Mouse (Mus musculus): ENCODE results near the gene Git1.

Gene Git1

DNA sequence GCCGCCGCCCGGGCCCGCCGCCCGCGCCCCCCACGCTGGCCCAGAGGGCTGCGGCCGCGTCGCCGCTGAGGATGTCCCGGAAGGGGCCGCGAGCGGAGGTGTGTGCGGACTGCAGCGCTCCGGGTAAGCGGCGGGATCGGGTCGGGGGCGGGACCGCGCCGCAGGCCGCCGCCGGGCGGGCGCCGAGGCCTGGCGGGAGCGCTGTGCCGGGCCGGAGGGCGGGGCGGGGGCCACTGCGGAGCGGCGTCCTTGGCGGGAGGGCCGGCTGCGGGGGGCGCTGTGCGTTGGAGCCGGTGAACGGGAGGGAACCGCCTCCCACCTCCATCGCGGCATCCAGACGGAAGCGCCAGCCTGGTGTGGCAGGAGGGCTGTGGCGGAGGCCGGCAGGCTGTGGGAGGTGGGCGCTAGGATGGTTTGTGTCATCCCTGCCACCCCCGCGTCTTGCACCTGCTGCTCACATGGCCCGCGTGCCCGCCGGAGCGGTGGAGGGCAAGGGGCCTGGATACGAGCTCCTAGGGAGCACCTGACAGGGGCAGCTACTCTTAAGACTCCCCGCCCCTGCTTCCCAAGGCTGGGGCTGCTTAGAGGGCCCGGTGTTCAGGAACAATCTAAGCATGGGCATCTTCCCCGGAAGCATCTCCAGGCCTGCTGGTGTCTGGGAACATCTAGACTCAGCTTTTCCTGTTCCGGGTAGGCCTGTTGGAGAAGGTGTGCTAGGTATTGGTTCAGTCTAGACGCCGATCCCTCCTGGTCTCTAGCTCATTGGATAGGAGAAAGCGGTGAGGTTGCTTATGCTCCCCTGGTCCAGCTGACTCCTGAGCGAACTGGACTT lies at the start of gene Git1:
Gene Git1, plus strand, starts transcription at position 51 of the 832 bp plus-strand sequence.
- peak; percentile 61 for DNase-seq (ENCODE audit: low read depth, low spot score)

DNA sequence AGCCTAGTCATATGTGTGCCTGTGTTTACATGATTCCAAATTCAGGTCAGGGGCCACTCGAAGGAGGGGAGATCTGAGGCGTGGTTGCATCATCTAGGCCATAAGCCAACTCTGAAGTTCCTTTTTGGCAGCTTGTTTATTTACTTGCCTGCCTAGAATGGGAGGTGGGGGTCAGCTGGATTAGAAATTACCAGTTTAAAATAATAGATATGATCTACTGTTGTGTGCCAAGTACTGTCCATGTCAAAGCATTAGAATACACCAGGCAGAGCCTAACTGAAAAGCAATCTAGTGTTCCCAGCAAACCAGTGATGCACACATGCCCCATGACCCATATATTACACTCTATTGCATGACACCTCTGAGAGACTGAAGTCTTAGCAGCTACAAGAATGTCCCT lies 48.4 kb upstream of the Git1 start:
- no peak for DNase-seq (ENCODE audit: low read depth, low spot score)

DNA sequence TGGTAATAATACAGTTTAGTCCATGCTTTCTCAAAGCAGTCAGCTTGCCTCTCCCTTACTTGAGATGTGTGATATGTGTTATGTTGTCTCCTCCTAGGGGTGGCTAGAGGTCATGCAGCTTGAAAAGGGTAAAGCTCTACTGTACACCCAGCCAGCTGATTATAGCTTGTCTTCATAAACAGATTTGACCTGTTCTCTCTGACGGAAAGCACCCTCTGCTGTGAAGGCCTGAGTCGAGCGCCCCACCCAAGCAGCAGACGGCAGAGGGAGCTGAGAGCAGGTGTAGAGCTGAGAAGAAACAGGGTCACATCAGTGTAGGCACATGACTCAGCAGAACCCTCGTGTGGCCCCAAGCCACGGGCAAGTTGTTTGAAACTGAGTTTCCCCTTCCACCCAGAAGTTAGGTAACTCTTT lies 46.7 kb upstream of the Git1 start:
- peak; percentile 70 for DNase-seq (ENCODE audit: low read depth, low spot score)

DNA sequence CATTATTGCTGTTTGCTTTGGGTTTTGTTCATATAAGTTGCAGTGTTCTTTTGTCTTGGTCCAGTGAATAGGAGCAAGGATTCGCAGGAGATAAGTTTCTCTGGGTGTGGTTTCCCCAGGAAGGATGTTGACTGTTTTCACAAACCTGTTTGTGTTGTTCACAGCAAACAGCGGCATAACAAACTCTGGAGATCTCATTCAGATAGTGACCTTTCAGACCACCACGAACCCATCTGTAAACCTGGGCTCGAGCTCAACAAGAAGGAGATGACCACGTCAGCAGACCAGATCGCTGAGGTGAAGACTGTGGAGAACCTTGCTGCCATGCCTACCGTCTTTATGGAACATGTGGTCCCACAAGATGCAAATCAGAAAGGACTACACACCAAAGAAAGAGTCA lies 44.1 kb upstream of the Git1 start:
- DNase-seq (ENCODE audit: low read depth, low spot score): no peak

DNA sequence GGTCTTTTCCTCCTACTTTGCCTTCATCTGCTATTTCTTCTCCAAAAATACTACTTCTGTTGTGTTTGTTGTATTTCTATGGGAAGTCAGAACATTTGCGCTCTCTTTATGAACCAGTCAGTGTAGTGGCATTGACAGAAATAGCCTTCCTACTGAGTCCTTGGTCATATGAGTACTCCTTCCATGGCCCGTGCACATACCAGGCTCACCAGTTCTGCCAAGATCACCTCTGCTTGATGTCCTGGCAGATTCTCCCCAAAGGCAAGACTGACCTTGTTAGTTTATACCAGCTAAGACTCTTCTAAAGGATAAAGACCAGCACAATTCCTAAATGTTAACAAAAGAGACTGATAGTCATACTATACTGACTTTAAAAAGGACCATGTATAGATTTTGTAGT lies 41.7 kb upstream of the Git1 start:
- DNase-seq (ENCODE audit: low read depth, low spot score): no peak

DNA sequence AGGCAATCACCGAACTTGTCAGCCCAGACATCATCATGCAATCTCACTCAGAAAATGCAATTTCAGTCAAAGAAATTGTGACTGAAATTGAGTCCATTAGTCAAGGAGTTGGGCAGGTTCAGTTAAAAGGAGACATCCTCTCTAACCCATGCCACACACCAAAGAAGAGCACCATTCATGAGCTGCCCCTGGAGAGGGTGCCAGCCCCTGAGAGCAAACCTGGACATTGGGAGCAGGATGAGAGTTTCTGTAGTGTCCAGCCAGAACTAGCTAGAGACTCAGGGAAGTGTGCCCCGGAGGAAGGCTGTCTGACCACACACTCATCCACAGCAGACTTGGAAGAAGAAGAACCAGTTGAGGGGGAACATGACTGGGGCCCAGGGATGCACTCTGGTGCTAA lies 40.0 kb upstream of the Git1 start:
- no peak for DNase-seq (ENCODE audit: low read depth, low spot score)

DNA sequence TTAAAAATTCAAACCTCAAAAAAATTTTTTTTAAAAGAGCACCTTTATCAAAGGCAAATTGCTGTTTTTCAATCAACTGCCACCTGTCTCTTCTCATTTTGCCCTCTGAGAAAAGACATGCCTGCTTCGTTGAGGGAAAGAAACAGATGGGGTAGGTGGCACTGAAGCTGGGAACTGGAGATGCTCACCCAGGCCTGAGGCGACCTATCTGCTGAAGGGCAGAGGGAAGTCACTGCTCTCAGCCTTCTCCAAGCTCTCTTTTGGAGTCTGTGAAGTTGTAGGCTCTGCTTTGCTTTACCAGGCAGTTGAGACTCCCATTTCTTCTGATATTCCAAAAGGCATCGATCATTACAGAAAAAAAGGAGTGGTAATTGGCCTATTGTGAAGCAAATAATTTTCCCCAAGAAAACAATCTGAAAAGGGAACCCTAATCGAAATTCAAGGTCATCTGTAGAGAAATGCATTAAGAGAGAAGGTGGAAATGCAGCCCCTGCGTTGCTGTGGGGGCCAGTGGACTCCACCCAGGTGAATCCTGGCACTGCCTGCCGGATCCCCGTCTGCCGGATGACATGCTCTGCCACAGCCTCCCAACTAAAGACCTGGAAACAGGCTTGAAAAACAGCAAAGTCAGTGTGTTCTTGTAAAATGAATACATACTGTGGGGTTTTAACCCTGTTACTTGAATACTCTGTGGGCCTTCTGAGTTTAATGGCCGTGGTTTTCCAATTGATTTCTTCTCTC lies 37.4 kb upstream of the Git1 start:
- no peak for DNase-seq (ENCODE audit: low read depth, low spot score)

DNA sequence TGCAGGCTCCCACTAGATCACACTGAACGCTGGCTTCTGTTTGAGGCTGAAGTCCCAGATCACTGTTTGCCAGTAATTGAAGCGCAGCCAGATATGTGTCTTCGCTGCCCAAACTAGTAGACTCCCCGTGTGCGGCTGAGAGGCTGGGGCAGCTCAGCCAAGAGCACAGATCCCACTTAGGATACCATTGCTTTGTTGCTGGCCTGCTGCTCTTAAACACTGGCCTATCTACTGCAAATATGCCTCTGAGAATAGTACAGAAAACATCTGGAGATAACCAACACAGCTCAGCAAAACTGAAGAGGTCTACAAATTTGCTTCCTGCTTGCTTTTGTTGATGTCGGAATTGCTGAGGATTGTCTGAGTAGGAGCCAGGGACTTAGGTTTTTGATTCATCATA lies 36.5 kb upstream of the Git1 start:
- DNase-seq (ENCODE audit: low read depth, low spot score): no peak

DNA sequence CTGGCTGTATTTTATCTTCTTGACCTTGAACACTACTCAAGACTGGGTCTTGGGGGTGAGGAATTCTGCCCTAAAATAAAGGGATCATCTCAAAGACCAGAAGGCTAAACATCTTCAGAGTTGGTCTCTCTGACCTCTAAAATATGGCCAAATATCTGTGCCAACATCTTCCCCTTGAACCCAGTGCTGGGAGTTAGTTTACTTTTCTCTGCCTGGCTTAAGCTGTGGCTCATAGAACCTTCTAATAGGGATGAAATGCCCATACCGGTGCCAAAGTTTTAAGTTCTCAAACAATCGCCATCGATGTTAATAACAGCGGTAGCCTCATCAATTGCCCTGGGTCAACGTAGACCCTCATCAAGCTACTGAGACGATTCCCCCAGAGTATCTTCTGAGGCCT lies 31.5 kb upstream of the Git1 start:
- no peak for DNase-seq (ENCODE audit: low read depth, low spot score)

DNA sequence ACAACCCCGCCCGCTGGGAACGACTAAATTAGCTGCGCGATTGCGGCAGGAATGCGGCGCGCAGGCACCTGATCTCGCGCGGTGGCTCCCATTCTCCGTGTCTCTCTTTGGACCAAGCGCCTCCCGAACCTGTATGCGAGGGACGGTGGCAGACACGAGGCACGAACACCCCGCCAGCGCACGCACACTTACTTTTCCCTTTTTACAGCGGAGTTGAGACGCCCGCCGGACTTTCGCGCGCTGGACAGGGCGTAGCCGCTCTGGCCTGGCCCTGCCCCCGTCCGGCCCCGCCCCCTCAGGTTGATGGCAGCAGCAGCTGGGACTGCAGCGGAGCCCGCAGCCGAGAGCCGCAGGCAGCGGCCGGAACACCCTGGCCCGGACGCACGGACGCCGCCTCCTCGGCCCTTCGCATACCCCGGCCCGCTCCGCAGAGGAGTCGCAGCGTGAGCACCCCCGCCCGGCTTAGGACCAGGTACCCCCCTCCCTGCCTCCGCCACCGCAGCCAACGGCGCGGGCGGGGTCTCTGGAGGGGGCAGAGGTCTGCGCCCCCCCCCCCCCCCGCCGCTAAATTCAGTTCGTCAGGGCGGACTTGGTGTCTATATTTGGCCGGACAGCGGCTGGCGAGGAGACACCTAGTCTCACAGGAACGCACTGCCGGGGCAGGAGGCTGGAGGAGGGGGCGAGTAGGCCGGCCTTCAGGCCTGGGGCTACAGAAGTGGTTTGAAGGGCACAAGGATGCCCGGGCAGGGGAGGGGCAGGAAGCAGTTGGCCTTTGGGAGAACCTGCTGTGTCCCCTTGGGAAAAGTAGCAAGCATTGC lies 30.9 kb upstream of the Git1 start, which contains the start of gene Coro6:
Gene Coro6, plus strand, starts transcription at position 129 of the 818 bp plus-strand sequence.
- peak; percentile 44 for DNase-seq (ENCODE audit: low read depth, low spot score)

DNA sequence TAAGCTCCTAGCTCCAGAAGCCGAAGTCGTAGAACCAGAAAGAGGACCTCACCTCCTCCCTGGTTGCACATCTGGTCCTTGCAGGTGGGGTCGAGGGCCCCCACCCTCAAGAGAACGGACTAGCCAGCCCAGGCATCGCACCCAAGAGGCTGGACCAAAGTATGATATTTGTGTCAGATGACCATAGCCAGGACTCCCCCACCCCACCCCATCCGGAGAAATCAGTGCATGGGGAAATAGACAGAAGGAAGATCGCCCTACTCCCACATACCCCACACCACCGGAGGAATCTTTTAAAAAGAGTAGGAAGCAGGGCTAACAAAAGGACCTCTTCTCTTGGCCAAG lies 30.3 kb upstream of the Git1 start:
- no peak for DNase-seq (ENCODE audit: low read depth, low spot score)

DNA sequence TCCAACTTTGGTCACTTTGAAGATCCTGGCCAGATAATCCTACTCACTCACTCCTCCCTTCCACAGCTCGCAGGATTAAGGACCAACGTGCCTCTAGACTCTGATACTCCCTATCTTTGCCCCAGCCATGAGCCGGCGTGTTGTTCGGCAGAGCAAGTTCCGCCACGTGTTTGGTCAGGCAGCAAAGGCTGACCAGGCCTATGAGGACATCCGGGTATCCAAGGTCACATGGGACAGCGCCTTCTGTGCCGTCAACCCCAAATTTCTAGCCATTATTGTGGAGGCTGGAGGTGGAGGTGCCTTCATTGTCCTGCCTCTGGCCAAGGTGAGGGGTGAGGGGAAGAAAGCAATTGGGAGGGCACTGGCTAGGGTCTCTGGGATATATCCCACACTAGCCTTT lies 29.6 kb upstream of the Git1 start:
- DNase-seq (ENCODE audit: low read depth, low spot score): no peak

DNA sequence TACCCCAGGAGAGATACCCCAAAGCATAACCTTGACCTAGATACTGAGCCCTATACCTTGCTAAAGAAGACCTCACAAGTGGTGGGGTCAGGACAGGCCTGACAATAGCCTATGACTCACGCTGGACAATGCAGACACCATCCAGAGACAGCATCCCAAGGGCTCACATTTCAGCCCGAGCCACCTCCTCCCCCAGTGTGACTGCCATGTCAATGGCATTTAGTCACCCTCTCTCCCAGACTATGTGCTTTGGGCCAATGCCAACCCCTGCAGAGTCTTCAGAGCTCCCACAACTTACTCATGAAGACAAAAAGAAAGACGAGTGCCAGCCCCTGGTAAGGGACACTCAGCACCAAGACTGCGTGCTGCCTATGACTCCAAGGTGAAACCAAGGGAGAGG lies 28.7 kb upstream of the Git1 start:
- no peak for DNase-seq (ENCODE audit: low read depth, low spot score)

DNA sequence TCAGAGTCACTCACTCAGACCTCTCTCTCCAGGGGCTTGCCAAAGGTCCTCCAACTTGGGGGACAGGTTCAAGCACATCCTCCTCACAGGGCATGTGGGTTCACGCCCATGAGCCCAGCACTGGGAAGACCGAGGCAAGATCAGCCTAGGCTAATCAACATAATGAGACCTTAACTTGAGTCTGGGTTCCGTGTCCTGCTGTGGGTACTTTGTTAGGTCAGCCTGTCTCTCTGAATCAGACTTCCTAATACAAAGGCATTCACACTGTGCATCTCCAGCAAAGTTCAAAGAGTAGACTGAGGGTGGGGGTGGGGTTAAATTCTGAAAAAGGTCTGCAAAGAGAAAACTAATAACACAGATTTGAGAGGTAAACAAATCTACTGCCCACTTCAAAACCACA lies 28.3 kb upstream of the Git1 start:
- DNase-seq (ENCODE audit: low read depth, low spot score): no peak

DNA sequence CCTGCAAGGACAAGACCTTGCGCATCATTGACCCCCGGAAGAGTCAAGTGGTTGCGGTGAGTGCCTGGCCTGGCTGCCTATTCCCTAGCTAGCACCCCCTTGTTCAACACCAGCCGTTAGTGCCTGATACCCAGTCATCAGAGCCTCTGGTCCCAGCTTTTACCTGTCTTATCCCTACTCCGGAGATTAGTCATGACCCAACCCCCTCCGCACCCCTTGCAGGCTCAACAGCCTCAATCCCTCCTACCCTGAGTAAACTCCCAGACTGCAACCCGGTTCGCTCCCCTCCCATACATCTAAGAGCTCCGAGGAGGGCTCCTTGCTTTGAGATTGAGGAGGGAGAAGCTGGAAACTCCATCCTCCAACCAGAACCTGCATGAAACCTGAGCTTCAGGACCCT lies 26.8 kb upstream of the Git1 start:
- DNase-seq (ENCODE audit: low read depth, low spot score): no peak

DNA sequence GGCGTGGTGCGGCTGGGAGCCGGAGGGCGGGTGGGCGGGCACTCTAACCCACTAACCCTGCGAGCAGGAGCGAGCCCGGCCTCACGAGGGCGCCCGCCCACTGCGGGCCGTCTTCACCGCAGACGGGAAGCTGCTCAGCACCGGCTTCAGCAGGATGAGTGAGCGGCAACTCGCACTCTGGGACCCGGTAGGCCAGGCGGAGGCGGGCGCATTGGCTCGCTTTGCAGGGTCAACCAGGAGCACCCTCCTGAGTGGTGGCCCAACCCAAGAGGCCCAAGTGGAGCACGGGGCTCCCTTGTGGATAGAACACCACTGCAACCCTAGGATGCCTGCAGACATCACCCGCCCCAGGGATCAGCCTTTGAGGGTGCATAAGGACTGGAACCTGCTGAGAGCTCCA lies 26.2 kb upstream of the Git1 start:
- DNase-seq (ENCODE audit: low read depth, low spot score): peak; percentile 88

DNA sequence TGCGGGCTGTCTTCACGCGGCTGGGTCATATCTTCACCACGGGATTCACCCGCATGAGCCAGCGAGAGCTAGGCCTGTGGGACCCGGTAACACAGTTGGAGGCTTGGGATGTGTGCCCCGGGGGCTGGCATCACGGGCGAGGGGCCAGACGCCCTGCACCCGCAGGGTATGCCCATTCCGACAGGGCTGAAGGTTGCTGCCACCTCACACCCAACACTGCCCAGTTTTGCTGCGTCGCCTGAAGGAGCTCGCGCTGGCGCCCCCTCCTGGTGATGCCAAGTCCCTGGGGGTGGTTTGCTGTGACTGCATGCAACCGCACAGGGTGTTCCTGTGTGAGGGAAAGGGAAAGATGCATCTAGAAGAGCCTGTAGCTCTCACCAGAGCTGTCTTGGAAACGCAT lies 25.6 kb upstream of the Git1 start:
- DNase-seq (ENCODE audit: low read depth, low spot score): peak; percentile 85

DNA sequence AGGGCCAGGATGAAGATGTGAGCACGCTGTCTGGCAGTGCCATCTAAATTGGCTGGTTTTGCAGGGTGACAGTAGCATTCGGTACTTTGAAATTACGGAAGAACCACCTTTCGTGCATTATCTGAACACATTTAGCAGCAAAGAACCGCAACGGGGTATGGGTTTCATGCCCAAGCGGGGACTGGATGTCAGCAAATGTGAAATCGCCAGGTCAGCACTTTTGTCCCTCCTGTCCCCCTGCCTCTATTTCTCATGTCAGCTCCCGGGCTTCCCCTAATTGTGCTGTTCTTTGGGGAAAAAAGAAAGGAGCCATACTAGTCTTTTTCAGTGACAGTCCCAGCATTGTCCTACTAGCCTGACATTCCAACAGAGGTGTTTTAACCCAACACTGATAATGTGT lies 25.0 kb upstream of the Git1 start:
- no peak for DNase-seq (ENCODE audit: low read depth, low spot score)

DNA sequence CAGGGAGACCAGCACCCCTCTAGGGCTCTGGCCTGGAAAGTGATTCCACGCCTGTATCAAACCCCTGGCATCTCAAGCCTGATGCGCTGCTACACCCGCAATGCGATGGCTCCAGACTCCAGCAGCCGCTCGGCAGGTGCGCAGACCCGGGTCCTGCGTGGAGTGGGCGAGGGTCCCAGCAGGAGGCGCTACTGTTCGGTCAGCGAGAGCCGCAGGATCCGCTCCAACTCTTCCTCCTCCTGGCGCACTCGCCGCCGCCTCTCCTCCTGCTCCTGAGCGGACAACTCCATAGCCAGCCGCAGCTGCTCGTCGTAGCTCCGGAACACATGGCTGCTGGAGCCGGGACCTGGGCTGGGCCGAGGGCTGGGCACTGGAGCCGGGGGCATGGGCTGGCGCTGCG lies 22.0 kb upstream of the Git1 start:
- DNase-seq (ENCODE audit: low read depth, low spot score): no peak

DNA sequence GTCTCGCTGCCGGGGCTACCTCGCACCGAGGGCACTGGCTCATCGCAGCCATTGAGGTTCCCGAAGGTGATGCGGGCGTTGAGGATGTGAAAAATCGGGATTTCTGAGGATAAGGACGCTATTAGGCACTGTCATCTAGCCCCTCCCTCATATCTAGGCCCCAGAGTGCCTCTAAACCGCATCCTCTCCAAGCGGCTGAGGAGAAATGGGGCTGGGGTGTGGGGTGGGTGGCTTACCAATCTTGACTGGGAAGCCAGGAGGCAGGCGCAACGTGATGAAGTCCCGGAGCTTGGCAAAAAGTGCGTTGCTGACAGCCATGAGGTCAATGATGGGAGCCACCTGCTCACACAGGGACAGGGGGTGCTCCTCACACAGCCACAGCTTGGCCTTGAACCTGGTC lies 20.6 kb upstream of the Git1 start:
- no peak for DNase-seq (ENCODE audit: low read depth, low spot score)

DNA sequence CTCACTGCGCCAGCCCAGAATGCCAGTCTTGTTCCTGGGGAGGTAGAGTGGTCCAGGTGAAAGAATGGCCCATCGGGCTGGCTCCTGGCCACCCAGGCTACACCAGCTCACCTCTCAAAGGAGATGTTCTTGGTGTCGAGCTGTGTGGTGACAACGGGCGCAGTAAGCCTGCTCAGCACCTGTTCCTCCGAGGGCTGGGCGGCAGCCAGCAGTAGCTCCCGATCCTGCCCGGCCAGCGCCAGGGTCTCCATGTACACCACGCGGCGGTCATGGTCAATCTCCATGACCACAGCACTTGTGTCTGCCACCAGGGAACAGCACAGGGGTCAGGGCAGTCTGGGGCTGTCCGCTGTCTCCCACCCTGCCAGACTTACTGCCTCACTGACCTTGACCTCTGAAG lies 17.1 kb upstream of the Git1 start:
- DNase-seq (ENCODE audit: low read depth, low spot score): no peak

DNA sequence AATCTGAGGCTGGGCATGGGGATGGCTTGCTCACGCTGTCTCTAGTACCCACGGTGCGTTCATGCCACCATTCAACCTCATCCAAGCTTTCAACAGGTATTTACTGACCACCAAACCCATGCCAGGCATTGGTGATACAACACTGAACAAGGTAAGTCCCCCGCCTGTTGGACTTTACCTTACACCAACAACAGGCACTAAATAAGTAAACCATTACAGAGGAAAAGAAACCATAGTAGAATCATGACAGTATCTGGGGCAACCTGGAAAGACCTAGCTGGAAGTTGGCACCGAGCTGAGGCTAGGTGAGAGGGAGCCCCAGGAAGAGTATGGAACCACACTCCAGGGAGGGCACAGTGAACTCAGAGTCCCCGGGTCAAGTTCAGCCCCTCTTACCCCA lies 16.5 kb upstream of the Git1 start:
- DNase-seq (ENCODE audit: low read depth, low spot score): no peak

All from CD4-positive helper T cell, adult 2 months (primary cell).